22 mouse cellular contexts compared by ENCODE assay signal in genomic region chr1:185865945-185866344, GRCm38 (mm10).
DNase-seq lines count a peak whose midpoint lies in the region; ATAC-seq lines count a peak whose summit lies in the region.
"Had no signal": no experiment of that assay in that cellular context is flagged by ENCODE, and none has a peak within 500 bp of the region (broad histone marks: within the 10 kb centered on the region; RNA-seq: fewer than 3 reads in every experiment).

No protein-coding gene starts in this region.

- WGBS in embryonic facial prominence, embryonic 14.5 days = 69% methylated on average over 11 of the region's 11 CpGs
- WGBS in embryonic facial prominence, embryonic 10.5 days = 80% methylated on average over 11 of the region's 11 CpGs
- WGBS in hindbrain, embryonic 12.5 days = 83% methylated on average over 11 of the region's 11 CpGs

- no peak overlapping the region for H3K9ac ChIP-seq in embryonic facial prominence, embryonic 14.5 days (ENCODE audit: low read depth, low read length)
- H3K9ac ChIP-seq in hindbrain, embryonic 12.5 days = no peak overlapping the region
- H3K9ac ChIP-seq: forebrain, embryonic 13.5 days; heart, embryonic 13.5 days; limb, embryonic 13.5 days; midbrain, embryonic 13.5 days had no signal

- H3K4me1 ChIP-seq in embryonic facial prominence, embryonic 14.5 days (ENCODE audit: control insufficient read depth, insufficient read depth, low read length) = no peaks in the 10 kb centered on the region; the same call in 1 of the 2 replicates
- H3K4me1 ChIP-seq in embryonic facial prominence, embryonic 10.5 days = peaks cover 7% of the 10 kb centered on the region; the same call in 1 of the 2 replicates
- H3K4me1 ChIP-seq in hindbrain, embryonic 12.5 days = no peaks in the 10 kb centered on the region
- H3K4me1 ChIP-seq: forebrain, embryonic 13.5 days; heart, embryonic 13.5 days; hindbrain, embryonic 10.5 days; megakaryocyte, embryonic 14.5 days; midbrain, embryonic 13.5 days had no signal

- no peak overlapping the region for H3K27ac ChIP-seq in embryonic facial prominence, embryonic 14.5 days (replicated peaks; ENCODE audit: low read depth, low read length)
- no peak overlapping the region for H3K27ac ChIP-seq in embryonic facial prominence, embryonic 10.5 days (replicated peaks)
- no peak overlapping the region for H3K27ac ChIP-seq in hindbrain, embryonic 12.5 days
- H3K27ac ChIP-seq: forebrain, embryonic 13.5 days; heart, embryonic 13.5 days; hindbrain, embryonic 10.5 days; limb, embryonic 13.5 days; midbrain, embryonic 13.5 days had no signal

- H3K9me3 ChIP-seq in embryonic facial prominence, embryonic 14.5 days (ENCODE audit: control insufficient read depth, low read length) = no peaks in the 10 kb centered on the region
- H3K9me3 ChIP-seq in embryonic facial prominence, embryonic 10.5 days = no peaks in the 10 kb centered on the region
- H3K9me3 ChIP-seq in hindbrain, embryonic 12.5 days (replicated peaks) = no peaks in the 10 kb centered on the region
- H3K9me3 ChIP-seq: forebrain, embryonic 13.5 days; heart, embryonic 13.5 days; hindbrain, embryonic 10.5 days; limb, embryonic 13.5 days; midbrain, embryonic 13.5 days had no signal

- H3K27me3 ChIP-seq in embryonic facial prominence, embryonic 14.5 days (replicated peaks; ENCODE audit: control insufficient read depth, insufficient read depth, low read length) = no peaks in the 10 kb centered on the region
- no peaks in the 10 kb centered on the region for H3K27me3 ChIP-seq in embryonic facial prominence, embryonic 10.5 days (replicated peaks; ENCODE audit: low read depth, poor library complexity, severe bottlenecking)
- no peaks in the 10 kb centered on the region for H3K27me3 ChIP-seq in hindbrain, embryonic 12.5 days
- H3K27me3 ChIP-seq: forebrain, embryonic 13.5 days; heart, embryonic 13.5 days; megakaryocyte, embryonic 14.5 days; midbrain, embryonic 13.5 days had no signal

- peak; percentile 33 for DNase-seq in embryonic facial prominence, embryonic 14.5 days (ENCODE audit: low spot score)
- no peak for DNase-seq in embryonic facial prominence, embryonic 10.5 days (ENCODE audit: low spot score)
- DNase-seq in left cerebral cortex, postnatal 4 days = peak; percentile 69
- no peak for DNase-seq in left cerebral cortex, adult 9 months (ENCODE audit: low spot score in 2 of 2)
- DNase-seq in gastrocnemius, adult 18-20 months (ENCODE audit: low spot score) = peak; percentile 31
- peak; percentile 15 for DNase-seq in gastrocnemius, postnatal 10 days
- no peak for DNase-seq in urinary bladder, adult 2 months (ENCODE audit: low spot score)
- DNase-seq: cerebellum, adult 9-11 months; heart, postnatal 10 days; kidney, adult 8-10 months; kidney, postnatal 10 days; lung, postnatal 4 days; thymus, postnatal 4 days had no signal

- ATAC-seq in embryonic facial prominence, embryonic 14.5 days (ENCODE audit: low read depth) = no peak
- no peak for ATAC-seq in hindbrain, embryonic 12.5 days (ENCODE audit: low FRiP score)
- ATAC-seq: forebrain, embryonic 13.5 days; intestine, embryonic 16.5 days; midbrain, embryonic 13.5 days had no signal

- intact Hi-C loops in left cerebral cortex, postnatal 4 days (cut with DNase I) = no loop called here

- H3K4me2 ChIP-seq in embryonic facial prominence, embryonic 14.5 days (ENCODE audit: low read depth, low read length) = no peak overlapping the region
- no peak overlapping the region for H3K4me2 ChIP-seq in hindbrain, embryonic 12.5 days (replicated peaks)
- H3K4me2 ChIP-seq: forebrain, embryonic 13.5 days; heart, embryonic 13.5 days; limb, embryonic 13.5 days; liver, embryonic 11.5 days; midbrain, embryonic 13.5 days had no signal

- H3K36me3 ChIP-seq in embryonic facial prominence, embryonic 14.5 days (ENCODE audit: control insufficient read depth, insufficient read depth, low read length) = no peaks in the 10 kb centered on the region
- H3K36me3 ChIP-seq in embryonic facial prominence, embryonic 10.5 days (replicated peaks) = no peaks in the 10 kb centered on the region
- no peaks in the 10 kb centered on the region for H3K36me3 ChIP-seq in hindbrain, embryonic 12.5 days
- H3K36me3 ChIP-seq: heart, embryonic 13.5 days; hindbrain, embryonic 10.5 days; limb, embryonic 13.5 days; midbrain, embryonic 13.5 days had no signal

- H3K4me3 ChIP-seq in embryonic facial prominence, embryonic 14.5 days (ENCODE audit: low read depth, low read length) = no peak overlapping the region
- H3K4me3 ChIP-seq in embryonic facial prominence, embryonic 10.5 days = no peak overlapping the region
- no peak overlapping the region for H3K4me3 ChIP-seq in hindbrain, embryonic 12.5 days
- H3K4me3 ChIP-seq: forebrain, embryonic 13.5 days; heart, embryonic 13.5 days; hindbrain, embryonic 10.5 days; limb, embryonic 13.5 days; megakaryocyte, embryonic 14.5 days; midbrain, embryonic 13.5 days had no signal

Comparison
In these comparisons a context has a peak if more than half of its experiments do, and no peak if none do; other contexts are left out.
1. DNase-seq: peak in embryonic facial prominence, embryonic 14.5 days (single experiment), left cerebral cortex, postnatal 4 days (single experiment), gastrocnemius, adult 18-20 months (single experiment) and gastrocnemius, postnatal 10 days (single experiment); none in embryonic facial prominence, embryonic 10.5 days (single experiment), left cerebral cortex, adult 9 months (0 of 2) and urinary bladder, adult 2 months (single experiment).